Mouse (Mus musculus) embryonic facial prominence, embryonic 11.5 days (tissue): ENCODE data around the gene Tsks. TPM values are rescaled to one million over a fixed set of nuclear protein-coding genes. Genes with fewer than 3 reads are reported as not detected.

ENCODE experiments used
- ATAC-seq: fragments of 200-750 bp; cut with Nextera tagmentation; replicated peaks from 2 replicates; pipeline ENCODE4 v1.8.0; 2017; ENCODE audit warnings: low read depth; ENCODE audit not compliant: insufficient number of reproducible peaks, low FRiP score, low TSS enrichment
- DNase-seq: peaks from one replicate; pipeline ENCODE4 v3.0.0-alpha.2; 2015; ENCODE audit warnings: low spot score
- H3K27ac ChIP-seq: fragments of 300-500 bp; sonication (generic); replicated peaks from 2 replicates; pipeline ENCODE4 v1.5.1; 2014; ENCODE audit warnings: mild to moderate bottlenecking, low read depth, low read length, control low read depth
- H3K27me3 ChIP-seq: fragments of 300-500 bp; sonication (generic); 2 replicates; pipeline ENCODE4 v1.6.1; 2014; ENCODE audit warnings: mild to moderate bottlenecking, low read length, moderate library complexity, mixed read lengths; ENCODE audit not compliant: control insufficient read depth, insufficient read depth
- H3K36me3 ChIP-seq: fragments of 300-500 bp; sonication (generic); replicated peaks from 2 replicates; pipeline ENCODE4 v1.6.1; 2014; ENCODE audit warnings: low read depth, mild to moderate bottlenecking, low read length, moderate library complexity, mixed read lengths; ENCODE audit not compliant: control insufficient read depth, insufficient read depth
- H3K4me1 ChIP-seq: fragments of 300-500 bp; sonication (generic); 2 replicates; pipeline ENCODE4 v1.6.1; 2014; ENCODE audit warnings: low read length, mixed read lengths; ENCODE audit not compliant: control insufficient read depth, insufficient read depth
- H3K4me2 ChIP-seq: fragments of 300-500 bp; sonication (generic); 2 replicates; pipeline ENCODE4 v1.6.1; 2014; ENCODE audit warnings: low read depth, mild to moderate bottlenecking, control low read depth, low read length, moderate library complexity
- H3K4me3 ChIP-seq: fragments of 300-500 bp; sonication (generic); 2 replicates; pipeline ENCODE4 v1.5.1; 2014; ENCODE audit warnings: low read depth, low read length, control low read depth
- H3K9ac ChIP-seq: fragments of 300-500 bp; sonication (generic); replicated peaks from 2 replicates; pipeline ENCODE4 v1.6.1; 2014; ENCODE audit warnings: mild to moderate bottlenecking, control low read depth, low read length
- H3K9me3 ChIP-seq: fragments of 300-500 bp; sonication (generic); replicated peaks from 2 replicates; pipeline ENCODE4 v1.6.1; 2016; ENCODE audit warnings: mild to moderate bottlenecking, low read length, inconsistent platforms, mixed read lengths; ENCODE audit not compliant: control insufficient read depth
- WGBS: fragments of 180-500 bp; shearing (Covaris S2); extraction: QIAGEN DNeasy Blood & Tissue Kit; methylation state at CpG from one replicate; pipeline ENCODE4 v1.1.7; 2014; 5-methylcytosine and 5-hydroxymethylcytosine counted together
- polyA plus RNA-seq: library from polyadenylated mRNA; unstranded; fragments of >200 nt; fragmentation: Nextera tagmentation; extraction: Ambion mirVana; gene quantifications from 2 replicates; pipeline ENCODE4 v1.2.1, GENCODE M21; 2014

Tsks gene
- polyA plus RNA-seq, 1 experiment from 2014 or later, result not detected

GRCm38 (mm10) chr7:44997940-44998428 is 55.0 kb downstream of the Tsks start:
- DNase-seq (peak; percentile 48), ATAC-seq (no peak)
- Histone ChIP-seq H3K9ac (peak overlapping the region; percentile 84), H3K4me2 (peak overlapping the region; percentile 49), H3K4me3 (peak overlapping the region; percentile 60), H3K9me3 (no peaks in the 10 kb centered on the region), H3K36me3 (peaks cover 19% of the 10 kb centered on the region), H3K27ac (0 out of 2 replicates have a peak overlapping the region, but pooled peaks have one; percentile 5), H3K27me3 (no peaks in the 10 kb centered on the region), H3K4me1 (no peaks in the 10 kb centered on the region; the same call in 1 of the 2 replicates)
- 5% methylated on average over 15 of the region's 15 CpGs for WGBS

- Histone ChIP-seq H3K4me1 (no peaks in the 10 kb centered on the region; the same call in 1 of the 2 replicates), H3K9ac (peak within 1 kb of the TSS; percentile 84), H3K27ac (peak within 1 kb of the TSS; percentile 5; the same call in 1 of the 2 replicates), H3K36me3 (peaks cover 22% of the 10 kb centered on the region), H3K4me2 (peak within 1 kb of the TSS; percentile 49), H3K9me3 (no peaks in the 10 kb centered on the region), H3K4me3 (peak within 1 kb of the TSS; percentile 60), H3K27me3 (no peaks in the 10 kb centered on the region)
- ATAC-seq (no peak), DNase-seq (no peak)
- WGBS, result 1% methylated on average over 18 of the region's 18 CpGs
Measured at GRCm38 (mm10) chr7:44998501-44998955, 55.5 kb downstream of the Tsks start, which contains the start of gene Bcl2l12. TSS of gene Bcl2l12 (minus strand) at chr7:44998712.

- DNase-seq, result no peak
- 85% methylated on average over 11 of the region's 11 CpGs for WGBS
- H3K4me2 ChIP-seq, result no peak overlapping the region
- no peak overlapping the region for H3K27ac ChIP-seq
- H3K4me3 ChIP-seq, result no peak overlapping the region
- no peak overlapping the region for H3K9ac ChIP-seq
- H3K4me1 ChIP-seq, result no peaks in the 10 kb centered on the region; the same call in 1 of the 2 replicates
- peaks cover 24% of the 10 kb centered on the region for H3K36me3 ChIP-seq
- no peak for ATAC-seq
- no peaks in the 10 kb centered on the region for H3K27me3 ChIP-seq
- H3K9me3 ChIP-seq, result no peaks in the 10 kb centered on the region
Measured at GRCm38 (mm10) chr7:44999753-45000152, 56.7 kb downstream of the Tsks start.

- 88% methylated on average over 21 of the region's 21 CpGs for WGBS
- no peak overlapping the region for H3K27ac ChIP-seq
- no peaks in the 10 kb centered on the region for H3K9me3 ChIP-seq
- ATAC-seq (no peak), DNase-seq (no peak)
- H3K9ac ChIP-seq, result no peak overlapping the region
- no peaks in the 10 kb centered on the region for H3K27me3 ChIP-seq
- H3K4me2 ChIP-seq, result no peak overlapping the region
- no peak overlapping the region for H3K4me3 ChIP-seq
- H3K36me3 ChIP-seq, result peaks cover 24% of the 10 kb centered on the region
- no peaks in the 10 kb centered on the region; the same call in 1 of the 2 replicates for H3K4me1 ChIP-seq
Measured at GRCm38 (mm10) chr7:45000539-45001114, 57.6 kb downstream of the Tsks start.

- WGBS, result 92% methylated on average over 7 of the region's 7 CpGs
- H3K36me3 ChIP-seq, result peaks cover 40% of the 10 kb centered on the region
- H3K4me3 ChIP-seq, result no peak overlapping the region
- H3K27me3 ChIP-seq, result no peaks in the 10 kb centered on the region
- H3K4me2 ChIP-seq, result no peak overlapping the region
- H3K27ac ChIP-seq, result no peak overlapping the region
- H3K9me3 ChIP-seq, result no peaks in the 10 kb centered on the region
- no peaks in the 10 kb centered on the region for H3K4me1 ChIP-seq
- ATAC-seq, result no peak
- no peak for DNase-seq
- no peak overlapping the region for H3K9ac ChIP-seq
Measured at GRCm38 (mm10) chr7:45002440-45002839, 59.4 kb downstream of the Tsks start.

GRCm38 (mm10) chr7:45004546-45004945 is 61.5 kb downstream of the Tsks start:
- peaks cover 51% of the 10 kb centered on the region for H3K36me3 ChIP-seq
- ATAC-seq, result no peak

GRCm38 (mm10) chr7:45005321-45005992 is 62.5 kb downstream of the Tsks start:
- Histone ChIP-seq H3K27ac (no peak overlapping the region), H3K4me2 (no peak overlapping the region), H3K9ac (no peak overlapping the region), H3K27me3 (no peaks in the 10 kb centered on the region), H3K9me3 (no peaks in the 10 kb centered on the region), H3K4me3 (no peak overlapping the region), H3K4me1 (no peaks in the 10 kb centered on the region), H3K36me3 (peaks cover 51% of the 10 kb centered on the region)
- WGBS, result 88% methylated on average over 6 of the region's 6 CpGs
- DNase-seq, result no peak
- ATAC-seq, result no peak

More at GRCm38 (mm10) chr7:45004546-45004945, 61.5 kb downstream of the Tsks start:
- DNase-seq, result no peak
- Histone ChIP-seq H3K9ac (no peak overlapping the region), H3K27ac (no peak overlapping the region), H3K27me3 (no peaks in the 10 kb centered on the region), H3K4me3 (no peak overlapping the region), H3K4me1 (no peaks in the 10 kb centered on the region), H3K9me3 (no peaks in the 10 kb centered on the region), H3K4me2 (no peak overlapping the region)
- 78% methylated on average over 3 of the region's 3 CpGs for WGBS

GRCm38 (mm10) chr7:45006503-45006902 is 63.5 kb downstream of the Tsks start:
- no peak for ATAC-seq
- Histone ChIP-seq H3K4me1 (no peaks in the 10 kb centered on the region), H3K36me3 (peaks cover 46% of the 10 kb centered on the region), H3K4me2 (no peak overlapping the region), H3K27ac (no peak overlapping the region), H3K9me3 (no peaks in the 10 kb centered on the region), H3K27me3 (no peaks in the 10 kb centered on the region), H3K4me3 (no peak overlapping the region), H3K9ac (no peak overlapping the region)
- WGBS, result 96% methylated on average over 12 of the region's 12 CpGs
- no peak for DNase-seq
